Mouse (Mus musculus): Measurements from ENCODE around the gene Zfp568. TPM values are rescaled to one million over a fixed set of nuclear protein-coding genes. Genes with fewer than 3 reads are reported as not detected.

Zfp568 gene
- polyA plus RNA-seq, 1 experiment from 2014 or later = 25.0 TPM

GRCm38 (mm10) chr7:30044354-30044753 is 60.6 kb downstream of the Zfp568 start:
- Histone ChIP-seq H3K4me3 (ENCODE audit: low read depth, low read length) (no peak overlapping the region), H3K27ac (ENCODE audit: low read length) (no peak overlapping the region), H3K27me3 (ENCODE audit: control insufficient read depth, insufficient read depth, low read length) (no peaks in the 10 kb centered on the region), H3K4me1 (ENCODE audit: control insufficient read depth, insufficient read depth, low read length) (no peaks in the 10 kb centered on the region), H3K9ac (replicated peaks; ENCODE audit: low read depth, low read length) (no peak overlapping the region), H3K36me3 (ENCODE audit: control insufficient read depth, insufficient read depth, low read length) (no peaks in the 10 kb centered on the region), H3K9me3 (ENCODE audit: control insufficient read depth, low read depth, low read length) (no peaks in the 10 kb centered on the region), H3K4me2 (replicated peaks; ENCODE audit: low read depth, low read length) (no peak overlapping the region)
- ATAC-seq (ENCODE audit: insufficient number of reproducible peaks, insufficient read depth, low FRiP score, low read depth) = no peak
- 55% methylated on average over 9 of the region's 9 CpGs for WGBS

GRCm38 (mm10) chr7:30048126-30048525 is 64.4 kb downstream of the Zfp568 start:
- Histone ChIP-seq H3K27me3 (ENCODE audit: control insufficient read depth, insufficient read depth, low read length) (no peaks in the 10 kb centered on the region), H3K9ac (replicated peaks; ENCODE audit: low read depth, low read length) (no peak overlapping the region), H3K36me3 (ENCODE audit: control insufficient read depth, insufficient read depth, low read length) (no peaks in the 10 kb centered on the region), H3K9me3 (ENCODE audit: control insufficient read depth, low read depth, low read length) (no peaks in the 10 kb centered on the region), H3K4me1 (ENCODE audit: control insufficient read depth, insufficient read depth, low read length) (peaks cover 5% of the 10 kb centered on the region; the same call in 1 of the 2 replicates), H3K4me2 (replicated peaks; ENCODE audit: low read depth, low read length) (no peak overlapping the region), H3K4me3 (ENCODE audit: low read depth, low read length) (no peak overlapping the region), H3K27ac (ENCODE audit: low read length) (no peak overlapping the region)
- ATAC-seq (ENCODE audit: insufficient number of reproducible peaks, insufficient read depth, low FRiP score, low read depth) = no peak
- WGBS = 84% methylated on average over 4 of the region's 4 CpGs

GRCm38 (mm10) chr7:30050882-30051548 is 67.3 kb downstream of the Zfp568 start, which contains the start of gene Zfp14:
Zfp14 (minus strand) TSS chr7:30051380.
- Histone ChIP-seq H3K27me3 (ENCODE audit: control insufficient read depth, insufficient read depth, low read length) (no peaks in the 10 kb centered on the region), H3K36me3 (ENCODE audit: control insufficient read depth, insufficient read depth, low read length) (no peaks in the 10 kb centered on the region), H3K9ac (replicated peaks; ENCODE audit: low read depth, low read length) (peak within 1 kb of the TSS; percentile 67), H3K4me2 (replicated peaks; ENCODE audit: low read depth, low read length) (peak within 1 kb of the TSS; percentile 79), H3K27ac (ENCODE audit: low read length) (peak within 1 kb of the TSS; percentile 63), H3K9me3 (ENCODE audit: control insufficient read depth, low read depth, low read length) (no peaks in the 10 kb centered on the region), H3K4me1 (ENCODE audit: control insufficient read depth, insufficient read depth, low read length) (peaks cover 5% of the 10 kb centered on the region; the same call in 1 of the 2 replicates), H3K4me3 (ENCODE audit: low read depth, low read length) (peak within 1 kb of the TSS; percentile 82)
- peak; percentile 97 for ATAC-seq (ENCODE audit: insufficient number of reproducible peaks, insufficient read depth, low FRiP score, low read depth)
- WGBS = under 1% methylated on average over 40 of the region's 40 CpGs

GRCm38 (mm10) chr7:30053591-30053990 is 69.8 kb downstream of the Zfp568 start:
- no peaks in the 10 kb centered on the region for H3K27me3 ChIP-seq (ENCODE audit: control insufficient read depth, insufficient read depth, low read length)
- H3K4me1 ChIP-seq (ENCODE audit: control insufficient read depth, insufficient read depth, low read length) = peaks cover 5% of the 10 kb centered on the region; the same call in 1 of the 2 replicates
- no peaks in the 10 kb centered on the region for H3K9me3 ChIP-seq (ENCODE audit: control insufficient read depth, low read depth, low read length)
- ATAC-seq (ENCODE audit: insufficient number of reproducible peaks, insufficient read depth, low FRiP score, low read depth) = no peak
- H3K4me2 ChIP-seq (replicated peaks; ENCODE audit: low read depth, low read length) = no peak overlapping the region
- H3K36me3 ChIP-seq (ENCODE audit: control insufficient read depth, insufficient read depth, low read length) = no peaks in the 10 kb centered on the region
- no peak overlapping the region for H3K27ac ChIP-seq (ENCODE audit: low read length)
- H3K4me3 ChIP-seq (ENCODE audit: low read depth, low read length) = no peak overlapping the region
- WGBS = under 1% methylated on average over 3 of the region's 3 CpGs
- no peak overlapping the region for H3K9ac ChIP-seq (replicated peaks; ENCODE audit: low read depth, low read length)

DNA sequence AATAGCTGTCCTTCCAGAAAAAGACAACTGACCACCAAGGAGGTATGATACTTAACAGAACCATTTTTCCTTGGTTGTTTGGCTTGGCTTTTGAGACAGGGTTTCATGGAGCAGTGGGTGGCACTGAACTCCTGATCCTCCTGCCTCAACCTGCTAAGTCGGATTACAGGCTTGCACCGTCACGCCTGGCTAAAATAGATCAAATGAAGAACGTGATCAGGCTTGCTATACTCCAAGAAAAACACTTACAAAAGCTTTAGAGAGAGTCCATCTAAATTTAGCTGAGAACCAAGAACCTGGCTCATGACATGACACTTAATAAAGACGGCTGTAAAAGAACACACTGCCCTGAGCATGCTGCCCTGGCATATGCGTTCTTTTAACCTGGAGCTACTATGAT is 76.6 kb downstream of the Zfp568 start:
- no peak overlapping the region for H3K9ac ChIP-seq (replicated peaks; ENCODE audit: low read depth, low read length)
- no peaks in the 10 kb centered on the region for H3K9me3 ChIP-seq (ENCODE audit: control insufficient read depth, low read depth, low read length)
- H3K4me3 ChIP-seq (ENCODE audit: low read depth, low read length) = no peak overlapping the region
- H3K4me2 ChIP-seq (replicated peaks; ENCODE audit: low read depth, low read length) = no peak overlapping the region
- no peaks in the 10 kb centered on the region for H3K4me1 ChIP-seq (ENCODE audit: control insufficient read depth, insufficient read depth, low read length)
- no peak overlapping the region for H3K27ac ChIP-seq (ENCODE audit: low read length)
- no peak for ATAC-seq (ENCODE audit: insufficient number of reproducible peaks, insufficient read depth, low FRiP score, low read depth)
- peaks cover 15% of the 10 kb centered on the region for H3K36me3 ChIP-seq (ENCODE audit: control insufficient read depth, insufficient read depth, low read length)
- 73% methylated on average over 6 of the region's 6 CpGs for WGBS
- H3K27me3 ChIP-seq (ENCODE audit: control insufficient read depth, insufficient read depth, low read length) = no peaks in the 10 kb centered on the region

DNA sequence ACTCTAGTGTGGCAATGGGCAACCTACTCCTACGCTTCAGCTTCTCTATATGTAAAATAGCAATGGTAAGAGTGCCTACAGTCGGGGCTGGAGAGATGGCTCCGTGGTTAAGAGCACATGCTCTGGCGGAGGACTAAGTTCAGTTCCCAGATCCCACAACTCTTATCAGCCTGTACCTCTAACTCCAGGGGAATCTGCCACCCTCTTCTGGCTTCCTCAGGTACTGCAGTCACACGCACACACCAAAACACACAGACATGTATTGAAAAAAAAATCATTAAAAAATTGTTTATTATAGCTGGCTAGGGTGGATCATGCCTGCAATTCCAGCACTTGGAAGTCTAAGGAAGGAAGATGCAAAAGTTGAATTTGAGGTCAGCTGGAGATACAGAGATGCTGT is 78.7 kb downstream of the Zfp568 start:
- no peak for ATAC-seq (ENCODE audit: insufficient number of reproducible peaks, insufficient read depth, low FRiP score, low read depth)
- peaks cover 21% of the 10 kb centered on the region for H3K36me3 ChIP-seq (ENCODE audit: control insufficient read depth, insufficient read depth, low read length)
- no peaks in the 10 kb centered on the region for H3K9me3 ChIP-seq (ENCODE audit: control insufficient read depth, low read depth, low read length)
- H3K27me3 ChIP-seq (ENCODE audit: control insufficient read depth, insufficient read depth, low read length) = no peaks in the 10 kb centered on the region
- H3K27ac ChIP-seq (ENCODE audit: low read length) = no peak overlapping the region
- 84% methylated on average over 5 of the region's 5 CpGs for WGBS
- H3K4me2 ChIP-seq (replicated peaks; ENCODE audit: low read depth, low read length) = no peak overlapping the region
- no peaks in the 10 kb centered on the region for H3K4me1 ChIP-seq (ENCODE audit: control insufficient read depth, insufficient read depth, low read length)
- no peak overlapping the region for H3K9ac ChIP-seq (replicated peaks; ENCODE audit: low read depth, low read length)
- no peak overlapping the region for H3K4me3 ChIP-seq (ENCODE audit: low read depth, low read length)

DNA sequence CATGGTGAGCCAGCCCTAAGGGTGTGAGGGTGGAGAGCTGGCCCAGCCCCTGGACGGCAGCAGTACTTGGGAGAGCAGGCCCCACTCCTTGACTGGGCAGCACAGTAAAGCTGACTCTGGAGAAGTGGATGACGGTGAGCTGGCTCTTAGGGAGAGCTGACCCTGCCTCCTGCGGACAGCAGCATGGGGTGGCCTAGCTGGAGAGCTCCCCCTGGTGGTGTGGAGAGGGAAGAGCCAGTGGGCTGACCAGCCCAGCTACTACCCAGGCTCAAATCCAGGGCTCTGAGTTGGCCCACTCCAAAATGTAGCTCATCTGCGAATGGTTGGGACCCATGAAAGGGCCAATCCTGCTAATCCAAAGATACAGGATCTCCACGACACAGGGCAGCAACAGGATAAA is 80.9 kb downstream of the Zfp568 start:
- Histone ChIP-seq H3K9me3 (ENCODE audit: control insufficient read depth, low read depth, low read length) (no peaks in the 10 kb centered on the region), H3K36me3 (ENCODE audit: control insufficient read depth, insufficient read depth, low read length) (peaks cover 20% of the 10 kb centered on the region), H3K4me2 (replicated peaks; ENCODE audit: low read depth, low read length) (no peak overlapping the region), H3K9ac (replicated peaks; ENCODE audit: low read depth, low read length) (no peak overlapping the region), H3K4me1 (ENCODE audit: control insufficient read depth, insufficient read depth, low read length) (no peaks in the 10 kb centered on the region), H3K4me3 (ENCODE audit: low read depth, low read length) (no peak overlapping the region), H3K27ac (ENCODE audit: low read length) (no peak overlapping the region), H3K27me3 (ENCODE audit: control insufficient read depth, insufficient read depth, low read length) (no peaks in the 10 kb centered on the region)
- no peak for ATAC-seq (ENCODE audit: insufficient number of reproducible peaks, insufficient read depth, low FRiP score, low read depth)
- WGBS = 81% methylated on average over 5 of the region's 5 CpGs

DNA sequence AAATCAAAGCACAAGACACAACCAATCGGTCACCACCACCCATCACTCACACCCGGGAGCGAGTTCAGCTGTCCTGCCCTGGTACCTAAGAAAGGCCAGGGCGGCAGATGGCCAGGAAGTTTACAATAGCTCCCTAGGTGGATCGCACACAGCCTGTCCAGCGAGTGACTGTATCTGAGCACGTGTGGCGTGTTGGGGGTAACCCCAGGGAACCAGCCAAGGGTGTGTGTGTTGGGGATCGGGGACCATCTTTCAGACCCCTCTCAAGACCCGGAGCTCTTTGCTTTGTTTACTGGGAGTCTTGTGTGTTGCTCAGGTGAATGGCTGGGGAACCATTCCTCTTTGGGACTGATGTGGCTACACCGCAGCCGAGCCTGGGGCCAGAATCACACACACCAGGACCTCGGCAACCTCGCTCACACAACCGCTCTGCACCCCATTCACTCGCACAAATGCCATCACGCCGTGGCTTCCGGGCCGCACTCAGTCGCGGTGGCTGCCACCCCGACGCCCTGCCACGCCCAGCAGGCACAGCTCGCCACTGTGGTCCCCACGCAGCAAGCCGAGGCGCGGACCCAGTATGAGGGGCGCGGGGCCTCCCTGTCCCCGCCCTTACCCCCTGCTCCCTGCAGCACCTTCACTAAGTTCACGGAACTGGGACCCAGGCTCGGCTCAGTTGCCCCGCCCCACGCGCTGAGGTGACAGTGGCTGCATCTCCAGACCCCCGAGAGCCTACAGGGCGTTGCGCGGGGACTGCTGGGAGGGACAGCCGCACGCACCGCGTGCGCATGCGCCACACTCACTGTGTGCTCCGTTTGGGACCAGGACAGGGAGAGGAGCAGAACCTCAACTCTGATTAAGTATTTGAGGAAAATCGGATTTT is 88.6 kb downstream of the Zfp568 start, which contains the start of gene Zfp82:
Gene Zfp82, minus strand, starts transcription at position 755 of the 883 bp plus-strand sequence.
- ATAC-seq (ENCODE audit: insufficient number of reproducible peaks, insufficient read depth, low FRiP score, low read depth) = peak; percentile 89
- Histone ChIP-seq H3K4me2 (replicated peaks; ENCODE audit: low read depth, low read length) (peak within 1 kb of the TSS; percentile 73), H3K9ac (replicated peaks; ENCODE audit: low read depth, low read length) (peak within 1 kb of the TSS; percentile 47), H3K4me3 (ENCODE audit: low read depth, low read length) (peak within 1 kb of the TSS; percentile 73), H3K4me1 (ENCODE audit: control insufficient read depth, insufficient read depth, low read length) (no peaks in the 10 kb centered on the region), H3K27me3 (ENCODE audit: control insufficient read depth, insufficient read depth, low read length) (no peaks in the 10 kb centered on the region), H3K36me3 (ENCODE audit: control insufficient read depth, insufficient read depth, low read length) (peaks cover 9% of the 10 kb centered on the region), H3K9me3 (ENCODE audit: control insufficient read depth, low read depth, low read length) (no peaks in the 10 kb centered on the region), H3K27ac (ENCODE audit: low read length) (no peak within 1 kb of the TSS)
- WGBS = under 1% methylated on average over 50 of the region's 50 CpGs

Data from stomach, embryonic 14.5 days (tissue).